Mouse (Mus musculus) stomach, postnatal 0 days (tissue): ENCODE results near the gene Noct.

ENCODE experiments used
- CTCF ChIP-seq: IDR thresholded peaks from 2 replicates; pipeline ENCODE4 v1.5.1; 2016; ENCODE audit warnings: antibody characterized with exemption, low read depth, mild to moderate bottlenecking, moderate library complexity
- EP300 ChIP-seq: optimal IDR thresholded peaks from 2 replicates; pipeline ENCODE3; 2016; ENCODE audit warnings: antibody characterized with exemption

GRCm38 (mm10) chr3:51223556-51223955 lies 691 bp upstream of the Noct start:
- no peak for TF ChIP-seq CTCF
- TF ChIP-seq EP300, result no peak
